Comparison of ENCODE assay signal across 26 mouse cellular contexts in the genomic region with DNA sequence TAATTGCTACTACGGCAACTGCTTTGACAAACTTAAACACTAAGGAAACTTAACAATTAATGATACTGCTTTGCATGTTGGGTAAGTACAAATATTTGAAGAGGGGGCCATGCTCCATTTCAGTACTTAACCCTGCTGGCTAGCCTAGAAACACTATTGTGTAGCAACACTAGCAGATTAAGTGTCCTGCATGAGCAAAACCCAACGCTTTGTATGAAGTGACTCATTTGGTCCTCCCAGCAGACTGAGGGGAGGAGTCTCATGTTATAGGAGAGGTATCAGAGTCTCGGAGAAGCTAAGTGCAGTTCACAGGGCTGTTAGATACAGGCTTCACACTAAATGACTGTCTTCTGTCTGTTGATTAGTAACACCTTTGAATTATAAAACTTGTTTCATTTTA. TPM values are rescaled to one million over a fixed set of nuclear protein-coding genes. Genes with fewer than 3 reads are reported as not detected.
A peak's percentile ranks its signal among the peaks of the same experiment; 100 is the strongest.
DNase-seq lines count a peak whose midpoint lies in the region; ATAC-seq and TF ChIP-seq lines count a peak whose summit lies in the region.
"Had no signal": no experiment of that assay in that cellular context is flagged by ENCODE, and none has a peak within 500 bp of the region (broad histone marks: within the 10 kb centered on the region; RNA-seq: fewer than 3 reads in every experiment).

No protein-coding gene starts in this region.

- peaks cover 15% of the 10 kb centered on the region for H3K4me1 ChIP-seq in liver, postnatal 0 days (ENCODE audit: insufficient read depth)
- H3K4me1 ChIP-seq in liver, embryonic 12.5 days = peaks cover 8% of the 10 kb centered on the region; the same call in 1 of the 2 replicates
- H3K4me1 ChIP-seq: hindbrain, embryonic 15.5 days; limb, embryonic 10.5 days; midbrain, embryonic 12.5 days; neural tube, embryonic 12.5 days had no signal

- H3K4me3 ChIP-seq in liver, postnatal 0 days (ENCODE audit: low read depth, low read length) = no peak overlapping the region
- no peak overlapping the region for H3K4me3 ChIP-seq in liver, embryonic 12.5 days
- no peak overlapping the region for H3K4me3 ChIP-seq in macrophage (ENCODE audit: inconsistent target)
- H3K4me3 ChIP-seq: forebrain, embryonic 10.5 days; gastrocnemius, adult 2 months; heart, embryonic 13.5 days; hindbrain, embryonic 15.5 days; left cerebral cortex, adult 2 months; limb, embryonic 10.5 days; midbrain, embryonic 12.5 days; neural tube, embryonic 12.5 days had no signal

- H3K79me2 ChIP-seq in macrophage (ENCODE audit: inconsistent target) = peaks cover 75% of the 10 kb centered on the region

- no peak overlapping the region for H3K4me2 ChIP-seq in liver, postnatal 0 days (ENCODE audit: low read depth, low read length)
- no peak overlapping the region for H3K4me2 ChIP-seq in liver, embryonic 12.5 days
- H3K4me2 ChIP-seq: heart, embryonic 13.5 days; hindbrain, embryonic 15.5 days; midbrain, embryonic 12.5 days; neural tube, embryonic 12.5 days had no signal

- H3K9ac ChIP-seq in liver, postnatal 0 days (replicated peaks) = no peak overlapping the region
- H3K9ac ChIP-seq in liver, embryonic 12.5 days = no peak overlapping the region
- H3K9ac ChIP-seq: forebrain, postnatal 0 days; heart, embryonic 13.5 days; hindbrain, embryonic 15.5 days; midbrain, embryonic 12.5 days; neural tube, embryonic 12.5 days had no signal

- 44% methylated on average over 3 of the region's 3 CpGs for WGBS in liver, postnatal 0 days (ENCODE audit: insufficient replicate concordance)
- 58% methylated on average over 3 of the region's 3 CpGs for WGBS in liver, embryonic 12.5 days (ENCODE audit: insufficient replicate concordance)
- WGBS in macrophage (ENCODE audit: missing documents) = 63% methylated on average over 3 of the region's 3 CpGs

- 0 out of 2 replicates have a peak, but pooled peaks have one; percentile 27 for ATAC-seq in liver, postnatal 0 days
- no peak for ATAC-seq in liver, embryonic 12.5 days
- peak; percentile 66 for ATAC-seq in activated CD4-positive, CD25-positive, alpha-beta regulatory T cell, adult 4 months
- ATAC-seq: forebrain, postnatal 0 days had no signal

- no peak for TF ChIP-seq CTCF in liver, postnatal 0 days (IDR thresholded peaks at IDR 0.05; ENCODE audit: low read depth)

- no peaks in the 10 kb centered on the region for H3K9me3 ChIP-seq in liver, postnatal 0 days (ENCODE audit: low read length)
- no peaks in the 10 kb centered on the region for H3K9me3 ChIP-seq in liver, embryonic 12.5 days (replicated peaks)
- H3K9me3 ChIP-seq: forebrain, embryonic 10.5 days; heart, embryonic 13.5 days; hindbrain, embryonic 15.5 days; limb, embryonic 10.5 days; midbrain, embryonic 12.5 days; neural tube, embryonic 12.5 days had no signal

- no peak for DNase-seq in liver, postnatal 0 days
- peak; percentile 78 for DNase-seq in 416B (ENCODE audit: low read depth)
- DNase-seq in layer of hippocampus, adult 9-10 months (ENCODE audit: low spot score) = no peak
- DNase-seq in urinary bladder, postnatal 25 days (ENCODE audit: low spot score) = no peak
- no peak for DNase-seq in kidney, postnatal 10 days
- DNase-seq: cerebellum, adult 2 months; cerebellum, postnatal 36 days; forebrain, postnatal 0 days; gastrocnemius, adult 2 months; heart, adult 11 months; kidney, adult 8-10 months; kidney, postnatal 25 days; layer of hippocampus, adult 9-11 months; lung, postnatal 10 days; right cerebral cortex, adult 18-20 months; thymus, adult 2 months had no signal

- no peaks in the 10 kb centered on the region for H3K27me3 ChIP-seq in liver, postnatal 0 days (ENCODE audit: insufficient read depth, low read length)
- no peaks in the 10 kb centered on the region for H3K27me3 ChIP-seq in liver, embryonic 12.5 days (replicated peaks)
- H3K27me3 ChIP-seq: heart, embryonic 13.5 days; hindbrain, embryonic 15.5 days; midbrain, embryonic 12.5 days; neural tube, embryonic 12.5 days had no signal

- TF ChIP-seq EP300 in liver, postnatal 0 days (IDR thresholded peaks at IDR 0.05; ENCODE audit: low read depth) = no peak

- no peak overlapping the region for H3K27ac ChIP-seq in liver, postnatal 0 days (ENCODE audit: low read depth)
- H3K27ac ChIP-seq in liver, embryonic 12.5 days = no peak overlapping the region
- peak overlapping the region; percentile 29; the same call in 1 of the 2 replicates for H3K27ac ChIP-seq in macrophage
- H3K27ac ChIP-seq: forebrain, embryonic 10.5 days; gastrocnemius, adult 2 months; heart, embryonic 13.5 days; hindbrain, embryonic 15.5 days; left cerebral cortex, adult 2 months; limb, embryonic 10.5 days; midbrain, embryonic 12.5 days; neural tube, embryonic 12.5 days had no signal

- H3K36me3 ChIP-seq in liver, postnatal 0 days (replicated peaks; ENCODE audit: insufficient read depth, low read length) = no peaks in the 10 kb centered on the region
- H3K36me3 ChIP-seq in liver, embryonic 12.5 days = no peaks in the 10 kb centered on the region
- no peaks in the 10 kb centered on the region for H3K36me3 ChIP-seq in macrophage (ENCODE audit: inconsistent target)
- H3K36me3 ChIP-seq: forebrain, embryonic 10.5 days; heart, embryonic 13.5 days; hindbrain, embryonic 15.5 days; limb, embryonic 10.5 days; midbrain, embryonic 12.5 days; neural tube, embryonic 12.5 days had no signal

RNA-seq across cellular contexts. Expression of a gene that starts 26.3 kb away (rescaled TPM):
- 5.4 and 6.3 TPM in 2 replicates for polyA plus RNA-seq in liver, postnatal 0 days (2015; fragmentation: Nextera tagmentation; extraction: Ambion mirVana)
- polyA plus RNA-seq in liver, embryonic 12.5 days (2016; fragmentation: Nextera tagmentation; extraction: Ambion mirVana) = 8.1 and 9.1 TPM in 2 replicates
- 10 to 100 TPM; 19.4 to 19.7 TPM for polyA plus RNA-seq in activated CD4-positive, CD25-positive, alpha-beta regulatory T cell, adult 4 months (2017; shearing (Covaris generic))
- total RNA-seq in macrophage (2018; cell fraction: chromatin; rRNA removed) = 10 to 100 TPM in 19 of 26 experiments, 1 to 10 TPM in 7; 7.3 to 43.4 (median 11.6) TPM
- 10 to 100 TPM; 14.3 to 39.1 (median 20.1) TPM for total RNA-seq in macrophage (2018; cell fraction: cytosol; rRNA removed)
- total RNA-seq in macrophage (2018; cell fraction: nucleus; rRNA removed) = 10 to 100 TPM; 14.2 to 48.9 (median 25.5) TPM
- 13.9 to 15.3 TPM (median 15.2 TPM) in 3 replicates for polyA plus RNA-seq in macrophage (2018)
